Mouse (Mus musculus) limb, embryonic 13.5 days (tissue): ENCODE data around the gene Phc3. TPM values are rescaled to one million over a fixed set of nuclear protein-coding genes. Genes with fewer than 3 reads are reported as not detected.
A peak's percentile ranks its signal among the peaks of the same experiment; 100 is the strongest.

ENCODE experiments used
- ATAC-seq: fragments of 200-750 bp; cut with Nextera tagmentation; 2 replicates; pipeline ENCODE4 v1.8.0; 2017; ENCODE audit warnings: low read depth, moderate number of reproducible peaks, moderate TSS enrichment; ENCODE audit not compliant: low FRiP score
- H3K27ac ChIP-seq: fragments of 300-500 bp; sonication (generic); 2 replicates; pipeline ENCODE4 v1.5.1; 2015; ENCODE audit warnings: inconsistent platforms, mild to moderate bottlenecking, moderate library complexity
- H3K27me3 ChIP-seq: fragments of 300-500 bp; sonication (generic); 2 replicates; pipeline ENCODE4 v1.6.1; 2015; ENCODE audit warnings: mild to moderate bottlenecking, inconsistent platforms
- H3K36me3 ChIP-seq: fragments of 300-500 bp; sonication (generic); 2 replicates; pipeline ENCODE4 v1.6.1; 2015; ENCODE audit warnings: inconsistent platforms, mild to moderate bottlenecking, moderate library complexity
- H3K4me1 ChIP-seq: fragments of 300-500 bp; sonication (generic); 2 replicates; pipeline ENCODE4 v1.6.1; 2015; ENCODE audit warnings: inconsistent platforms
- H3K4me2 ChIP-seq: fragments of 300-500 bp; sonication (generic); replicated peaks from 2 replicates; pipeline ENCODE4 v1.6.1; 2015; ENCODE audit warnings: inconsistent platforms, mild to moderate bottlenecking, moderate library complexity
- H3K4me3 ChIP-seq: fragments of 300-500 bp; sonication (generic); 2 replicates; pipeline ENCODE4 v1.5.1; 2015; ENCODE audit warnings: moderate library complexity, mild to moderate bottlenecking, inconsistent platforms
- H3K9ac ChIP-seq: fragments of 300-500 bp; sonication (generic); 2 replicates; pipeline ENCODE4 v1.6.1; 2015; ENCODE audit warnings: mild to moderate bottlenecking, inconsistent platforms
- H3K9me3 ChIP-seq: fragments of 300-500 bp; sonication (generic); 2 replicates; pipeline ENCODE4 v1.6.1; 2016; ENCODE audit warnings: inconsistent platforms
- WGBS: fragments of 180-500 bp; shearing (Covaris S2); methylation state at CpG from one replicate; pipeline ENCODE4 v1.1.7; 2015; 5-methylcytosine and 5-hydroxymethylcytosine counted together
- polyA plus RNA-seq: library from polyadenylated mRNA; unstranded; fragments of >200 nt; fragmentation: Nextera tagmentation; extraction: Ambion mirVana; gene quantifications from 2 replicates; pipeline ENCODE4 v1.2.1, GENCODE M21; 2015

Phc3 gene
- polyA plus RNA-seq, 1 experiment from 2014 or later: 7.9 TPM

DNA sequence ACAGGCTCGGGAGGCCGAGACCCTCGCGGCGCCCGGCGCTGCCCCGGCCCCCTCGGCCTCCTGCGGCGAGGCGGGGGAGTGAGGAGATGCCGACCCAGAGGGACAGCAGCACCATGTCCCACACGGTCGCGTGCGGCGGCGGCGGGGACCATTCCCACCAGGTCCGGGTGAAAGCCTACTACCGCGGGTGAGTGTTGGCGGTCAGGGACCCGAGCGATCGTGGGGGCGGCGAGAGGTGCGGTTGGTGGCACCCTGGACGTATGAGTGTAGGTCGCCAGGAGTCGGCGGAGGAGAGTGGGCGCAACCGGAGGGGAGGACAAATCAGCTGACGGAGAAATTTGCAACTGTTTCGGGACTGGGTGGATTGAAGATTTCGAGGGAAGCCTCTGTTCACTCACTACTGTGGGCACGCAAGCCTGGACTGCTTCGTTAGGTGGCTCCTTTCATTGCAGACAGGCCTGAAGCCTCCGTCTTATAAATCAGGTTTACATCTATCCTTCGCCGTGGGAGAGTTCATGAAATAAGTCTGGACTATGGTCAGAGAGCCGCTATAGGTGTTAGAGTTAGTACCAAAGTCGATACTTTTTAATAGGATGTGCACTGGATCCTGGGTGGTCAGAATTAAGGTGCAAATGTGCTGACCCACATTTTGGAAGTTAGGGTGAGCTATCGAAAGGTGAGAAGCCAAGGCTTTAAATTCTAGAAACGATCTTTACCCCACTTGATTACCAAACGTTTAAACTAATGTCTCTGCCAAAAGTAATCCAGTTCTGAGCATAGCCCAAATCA, 26.9 kb upstream of the Phc3 start:
- Histone ChIP-seq H3K4me3 (peak overlapping the region; percentile 85), H3K36me3 (no peaks in the 10 kb centered on the region), H3K4me2 (peak overlapping the region; percentile 74), H3K9me3 (no peaks in the 10 kb centered on the region), H3K27me3 (no peaks in the 10 kb centered on the region), H3K9ac (peak overlapping the region; percentile 92), H3K4me1 (peaks cover 41% of the 10 kb centered on the region), H3K27ac (peak overlapping the region; percentile 69)
- ATAC-seq: peak; percentile 25
- under 1% methylated on average over 49 of the region's 49 CpGs for WGBS

DNA sequence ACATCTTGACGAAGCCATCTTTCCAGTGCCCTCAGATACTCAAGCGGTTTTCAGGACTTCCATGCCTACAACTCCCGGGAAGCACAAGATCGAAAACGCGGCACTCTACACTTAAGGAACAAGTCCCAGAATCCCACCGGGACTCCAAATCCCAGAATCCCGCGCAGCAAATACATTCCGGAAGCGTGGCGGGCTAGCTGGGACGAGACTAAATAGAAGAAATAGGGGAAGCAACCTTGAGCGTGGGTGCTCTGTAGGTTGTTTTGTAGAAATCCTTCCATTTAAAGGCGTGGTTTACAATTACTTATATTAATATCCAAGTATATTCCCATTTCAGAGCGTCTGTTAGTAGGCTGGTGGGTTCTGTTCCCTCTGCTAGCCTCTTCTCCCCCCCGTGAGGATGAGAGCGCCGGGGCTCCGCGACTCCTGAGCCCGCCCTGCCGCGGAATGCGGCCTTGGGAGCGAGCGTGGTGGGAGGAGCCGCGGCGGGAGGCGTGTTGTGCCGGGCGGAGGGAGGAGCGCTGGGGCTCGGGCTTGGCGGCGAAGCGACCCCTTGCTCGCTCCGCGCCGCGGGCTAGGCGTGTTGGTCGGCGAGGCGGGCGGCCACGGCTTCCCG, 26.2 kb upstream of the Phc3 start, which contains the start of gene Prkci:
Prkci (plus strand) TSS at position 465 of the 616 bp plus-strand sequence.
- peak within 1 kb of the TSS; percentile 74 for H3K4me2 ChIP-seq
- no peaks in the 10 kb centered on the region for H3K36me3 ChIP-seq
- H3K9me3 ChIP-seq: no peaks in the 10 kb centered on the region
- H3K9ac ChIP-seq: peak within 1 kb of the TSS; percentile 92
- peaks cover 40% of the 10 kb centered on the region for H3K4me1 ChIP-seq
- H3K4me3 ChIP-seq: peak within 1 kb of the TSS; percentile 85
- under 1% methylated on average over 43 of the region's 50 CpGs for WGBS
- ATAC-seq: peak; percentile 97
- peak within 1 kb of the TSS; percentile 69 for H3K27ac ChIP-seq
- no peaks in the 10 kb centered on the region for H3K27me3 ChIP-seq

DNA sequence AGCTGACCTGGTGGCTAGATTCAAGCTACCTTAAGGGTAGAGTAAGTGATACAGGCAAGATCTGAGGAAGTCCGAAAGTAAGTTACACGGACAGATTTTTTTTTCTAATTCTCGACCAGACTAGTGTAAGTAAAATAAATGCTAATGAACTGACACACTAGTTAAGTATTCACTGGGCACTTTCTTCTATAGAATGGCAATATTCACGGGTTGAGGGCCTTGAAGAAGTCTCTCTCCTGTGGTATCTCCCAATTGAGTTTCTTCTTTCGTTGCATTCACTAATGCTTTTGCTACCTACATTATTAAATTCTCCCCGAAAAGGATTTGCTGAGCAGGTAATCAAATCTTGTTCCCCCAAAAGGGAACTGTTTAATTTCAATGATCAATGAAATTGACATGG, 25.6 kb upstream of the Phc3 start:
- Histone ChIP-seq H3K27ac (no peak overlapping the region; the same call in 1 of the 2 replicates), H3K9me3 (no peaks in the 10 kb centered on the region), H3K36me3 (no peaks in the 10 kb centered on the region), H3K27me3 (no peaks in the 10 kb centered on the region), H3K4me2 (peak overlapping the region; percentile 74), H3K4me1 (peaks cover 35% of the 10 kb centered on the region), H3K4me3 (peak overlapping the region; percentile 85), H3K9ac (peak overlapping the region; percentile 92; the same call in 1 of the 2 replicates)
- ATAC-seq: no peak
- WGBS: 23% methylated on average over 6 of the region's 6 CpGs

DNA sequence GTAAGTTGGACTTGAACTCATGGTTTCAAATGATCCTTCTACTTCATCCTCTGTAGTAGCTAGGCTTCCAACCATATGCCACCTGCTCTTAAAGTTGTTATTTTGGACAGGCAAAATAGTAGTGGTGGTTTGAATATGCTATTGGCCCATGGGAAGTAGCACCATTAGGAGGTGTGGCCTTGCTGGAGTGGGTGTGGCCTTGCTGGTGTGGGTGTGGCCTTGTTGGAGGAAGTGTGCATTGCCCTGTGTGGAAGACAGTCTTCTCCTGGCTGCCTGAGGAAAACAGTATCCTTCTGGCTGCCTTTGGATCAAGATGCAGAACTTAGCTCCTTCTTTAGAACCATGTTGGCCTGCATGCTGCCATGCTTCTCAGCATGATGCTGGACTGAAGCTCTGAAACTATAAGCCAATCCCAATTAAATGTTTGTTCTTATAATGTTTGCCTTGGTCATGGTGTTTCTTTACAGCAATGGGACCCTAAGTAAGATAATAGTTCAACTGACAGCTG, 23.9 kb upstream of the Phc3 start:
- Histone ChIP-seq H3K4me2 (no peak overlapping the region), H3K4me3 (no peak overlapping the region), H3K36me3 (no peaks in the 10 kb centered on the region), H3K9ac (no peak overlapping the region), H3K27me3 (no peaks in the 10 kb centered on the region), H3K27ac (no peak overlapping the region), H3K4me1 (peaks cover 21% of the 10 kb centered on the region), H3K9me3 (no peaks in the 10 kb centered on the region)
- ATAC-seq: no peak

DNA sequence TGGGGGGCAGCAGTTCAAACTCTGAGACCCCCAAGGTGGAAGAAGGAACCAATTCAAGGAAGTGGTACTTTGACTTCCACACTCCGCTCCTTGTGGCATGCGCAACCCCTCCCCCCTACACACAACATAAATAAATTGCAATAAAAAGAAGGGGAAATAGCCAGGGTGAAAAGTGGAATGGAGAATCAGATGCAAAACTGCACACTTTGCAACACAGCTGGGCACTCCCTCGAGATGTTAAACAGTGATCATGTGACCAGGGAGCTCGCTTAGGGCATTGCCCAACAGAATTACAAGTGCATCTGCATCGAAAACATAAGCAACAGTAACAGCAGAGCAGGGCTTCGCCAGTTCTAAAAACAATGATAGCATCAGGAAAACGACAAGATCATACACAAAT, 22.9 kb upstream of the Phc3 start:
- Histone ChIP-seq H3K4me3 (no peak overlapping the region), H3K27me3 (no peaks in the 10 kb centered on the region), H3K9me3 (no peaks in the 10 kb centered on the region), H3K27ac (no peak overlapping the region), H3K4me1 (peaks cover 14% of the 10 kb centered on the region), H3K9ac (no peak overlapping the region), H3K4me2 (no peak overlapping the region), H3K36me3 (no peaks in the 10 kb centered on the region)
- ATAC-seq: no peak
- 75% methylated on average over 7 of the region's 7 CpGs for WGBS

DNA sequence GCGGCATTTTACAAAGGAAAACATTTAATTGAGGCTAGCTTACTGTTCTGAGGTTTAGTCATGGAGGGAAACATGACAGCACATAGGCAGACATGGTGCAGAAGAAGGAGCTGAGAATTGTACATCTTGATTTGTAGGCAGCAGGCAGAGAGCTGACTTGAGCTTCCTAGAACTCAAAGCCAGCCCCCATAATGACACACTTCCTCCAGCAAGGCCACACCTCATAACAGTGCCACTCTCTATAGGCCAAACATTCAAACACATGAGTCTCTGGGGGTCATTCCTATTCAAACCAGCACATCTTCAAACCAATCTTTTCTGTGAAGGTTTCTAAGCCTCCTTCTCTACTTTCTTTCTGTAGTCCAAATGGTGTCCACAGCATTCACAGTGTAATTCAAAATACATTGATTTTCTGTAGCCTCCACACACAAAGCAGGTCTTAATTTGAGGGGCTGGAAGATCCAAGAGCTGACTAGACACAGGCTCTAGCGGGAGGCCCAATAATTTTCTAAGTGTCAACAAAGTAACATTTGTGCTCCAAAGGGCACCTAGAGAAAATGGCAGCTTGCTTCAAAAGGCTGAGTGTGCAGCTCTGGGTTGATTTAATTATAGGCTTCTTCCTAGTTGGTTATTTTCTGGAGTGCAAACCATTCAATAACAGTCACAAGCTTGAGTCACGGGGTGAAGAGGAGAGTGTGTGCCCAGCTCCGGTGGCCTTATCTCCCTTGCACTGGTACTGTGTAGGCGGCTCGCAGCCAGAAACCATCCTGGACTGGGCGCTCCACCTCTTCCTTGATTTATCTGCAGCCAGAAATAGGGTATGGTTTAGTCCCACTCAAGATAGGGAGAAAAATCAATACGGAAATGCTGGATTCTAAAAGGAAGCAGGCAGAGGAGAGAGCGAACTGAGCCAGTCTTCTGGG, 18.4 kb upstream of the Phc3 start:
- H3K27ac ChIP-seq: no peak overlapping the region
- H3K4me2 ChIP-seq: no peak overlapping the region
- peaks cover 10% of the 10 kb centered on the region for H3K4me1 ChIP-seq
- H3K9me3 ChIP-seq: no peaks in the 10 kb centered on the region
- 91% methylated on average over 9 of the region's 9 CpGs for WGBS
- no peak overlapping the region for H3K4me3 ChIP-seq
- H3K9ac ChIP-seq: no peak overlapping the region
- no peaks in the 10 kb centered on the region for H3K36me3 ChIP-seq
- ATAC-seq: no peak
- no peaks in the 10 kb centered on the region for H3K27me3 ChIP-seq

DNA sequence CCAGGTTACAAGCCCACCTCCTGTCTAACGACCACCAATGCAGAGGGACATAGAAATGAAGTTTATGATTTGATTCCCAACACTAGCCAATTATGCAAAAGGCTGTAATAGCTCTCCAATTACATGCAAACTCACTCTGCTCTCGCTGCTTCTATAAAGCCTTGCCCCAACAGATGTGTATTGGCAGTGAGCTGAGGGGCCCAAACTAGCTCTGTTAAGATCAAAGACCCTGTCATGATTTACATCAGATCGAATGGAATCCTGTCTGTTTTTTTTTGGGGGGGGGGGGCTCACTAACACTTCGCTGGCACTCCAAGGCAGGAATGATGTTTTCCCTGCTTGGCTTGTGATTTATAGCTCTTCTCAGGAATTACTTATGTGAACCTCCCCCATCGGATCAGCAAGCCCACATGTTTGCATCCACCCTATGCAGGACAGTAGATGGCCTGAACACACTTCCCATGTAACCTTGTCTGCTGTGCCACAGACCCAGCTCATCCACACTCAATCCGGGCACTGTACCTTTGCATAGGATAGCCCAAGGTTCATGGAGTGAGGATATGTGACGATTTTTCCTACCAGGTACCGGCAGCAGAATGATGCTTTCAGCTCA, 13.8 kb upstream of the Phc3 start:
- 32% methylated on average over 8 of the region's 8 CpGs for WGBS
- H3K4me2 ChIP-seq: no peak overlapping the region; the same call in 1 of the 2 replicates
- peak; percentile 59 for ATAC-seq

DNA sequence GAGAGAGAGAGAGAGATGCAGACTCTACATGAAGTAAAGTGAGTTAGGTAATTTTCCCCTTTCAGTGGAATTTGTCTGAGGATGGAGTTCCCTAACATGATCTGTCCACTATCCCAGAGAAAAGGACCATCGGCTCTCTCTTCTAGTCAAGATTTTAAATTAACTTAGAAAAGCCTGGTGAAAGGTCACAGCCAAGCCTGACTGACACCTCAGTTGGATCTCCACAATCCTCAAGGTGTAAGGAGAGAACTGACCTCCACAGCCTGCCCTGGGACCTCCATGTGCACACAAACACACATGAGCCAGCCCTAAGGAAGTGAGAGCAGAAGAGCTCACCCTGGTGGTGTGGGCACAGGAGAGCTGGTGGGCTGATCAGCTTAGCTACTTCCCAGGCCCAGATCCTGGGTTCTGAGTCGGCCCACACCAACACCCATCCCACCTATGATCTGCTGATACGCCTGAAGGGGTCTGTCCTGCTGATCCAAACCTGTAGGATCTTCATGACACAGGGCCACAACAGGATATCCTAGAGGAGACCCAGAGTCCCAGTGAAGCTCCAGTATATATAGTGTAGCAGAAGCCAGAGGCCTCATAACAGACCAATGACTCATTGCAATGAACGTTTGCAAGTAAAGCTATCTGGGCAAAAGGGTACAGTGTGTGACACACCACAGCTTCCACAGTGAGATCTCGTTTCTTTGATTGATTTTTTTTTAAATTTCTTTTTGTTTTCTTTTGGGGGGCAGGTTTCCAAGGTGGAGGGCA, 12.6 kb upstream of the Phc3 start:
- H3K27ac ChIP-seq: no peak overlapping the region
- H3K36me3 ChIP-seq: no peaks in the 10 kb centered on the region
- H3K9me3 ChIP-seq: no peaks in the 10 kb centered on the region
- no peaks in the 10 kb centered on the region for H3K27me3 ChIP-seq
- no peak overlapping the region for H3K4me2 ChIP-seq
- WGBS: 69% methylated on average over 5 of the region's 5 CpGs
- no peak overlapping the region for H3K4me3 ChIP-seq
- no peak overlapping the region for H3K9ac ChIP-seq
- ATAC-seq: no peak
- peaks cover 15% of the 10 kb centered on the region for H3K4me1 ChIP-seq

More for the DNA sequence above, 13.8 kb upstream of the Phc3 start:
- H3K9ac ChIP-seq: peak overlapping the region; percentile 13; the same call in 1 of the 2 replicates
- H3K9me3 ChIP-seq: no peaks in the 10 kb centered on the region
- H3K27me3 ChIP-seq: no peaks in the 10 kb centered on the region
- H3K36me3 ChIP-seq: no peaks in the 10 kb centered on the region
- H3K4me3 ChIP-seq: no peak overlapping the region
- H3K4me1 ChIP-seq: peaks cover 11% of the 10 kb centered on the region
- H3K27ac ChIP-seq: no peak overlapping the region

DNA sequence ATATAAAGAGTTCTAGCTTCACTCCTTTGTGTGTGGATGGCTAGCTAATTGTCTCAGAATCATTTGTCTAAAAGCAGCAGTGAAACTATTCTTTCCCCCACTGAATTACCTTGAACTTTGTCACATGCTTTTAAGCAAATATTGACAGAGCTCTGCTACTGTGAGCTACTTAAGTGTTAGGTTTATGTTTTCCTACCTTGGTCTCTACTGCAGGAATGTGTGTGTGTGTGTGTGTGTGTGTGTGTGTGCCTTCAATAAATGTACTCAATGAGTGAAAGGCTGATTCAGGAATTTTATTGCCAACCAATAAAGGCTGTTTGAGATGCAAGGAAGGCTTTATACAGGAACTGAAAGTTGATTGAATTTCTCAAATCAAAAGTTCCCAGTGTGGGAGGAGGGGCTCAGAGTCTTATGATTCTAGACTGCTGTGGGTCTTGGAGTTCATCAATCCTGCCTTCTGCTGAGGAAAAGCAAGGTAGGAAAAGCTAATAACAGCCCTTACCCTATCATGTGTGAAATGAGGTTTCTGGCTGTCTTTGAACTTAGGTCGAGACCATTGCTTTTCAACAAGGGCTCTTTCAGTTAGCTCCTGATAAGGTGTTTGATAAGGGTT, 7.9 kb upstream of the Phc3 start:
- no peaks in the 10 kb centered on the region for H3K36me3 ChIP-seq
- no peak overlapping the region for H3K4me3 ChIP-seq
- H3K27me3 ChIP-seq: no peaks in the 10 kb centered on the region
- WGBS: 40% methylated on average over 1 of the region's 1 CpGs
- H3K4me1 ChIP-seq: 0 out of 2 replicates have a peak, but pooled peaks cover 4% of the 10 kb centered on the region
- no peaks in the 10 kb centered on the region for H3K9me3 ChIP-seq
- ATAC-seq: no peak
- no peak overlapping the region for H3K27ac ChIP-seq
- H3K4me2 ChIP-seq: no peak overlapping the region
- H3K9ac ChIP-seq: no peak overlapping the region

DNA sequence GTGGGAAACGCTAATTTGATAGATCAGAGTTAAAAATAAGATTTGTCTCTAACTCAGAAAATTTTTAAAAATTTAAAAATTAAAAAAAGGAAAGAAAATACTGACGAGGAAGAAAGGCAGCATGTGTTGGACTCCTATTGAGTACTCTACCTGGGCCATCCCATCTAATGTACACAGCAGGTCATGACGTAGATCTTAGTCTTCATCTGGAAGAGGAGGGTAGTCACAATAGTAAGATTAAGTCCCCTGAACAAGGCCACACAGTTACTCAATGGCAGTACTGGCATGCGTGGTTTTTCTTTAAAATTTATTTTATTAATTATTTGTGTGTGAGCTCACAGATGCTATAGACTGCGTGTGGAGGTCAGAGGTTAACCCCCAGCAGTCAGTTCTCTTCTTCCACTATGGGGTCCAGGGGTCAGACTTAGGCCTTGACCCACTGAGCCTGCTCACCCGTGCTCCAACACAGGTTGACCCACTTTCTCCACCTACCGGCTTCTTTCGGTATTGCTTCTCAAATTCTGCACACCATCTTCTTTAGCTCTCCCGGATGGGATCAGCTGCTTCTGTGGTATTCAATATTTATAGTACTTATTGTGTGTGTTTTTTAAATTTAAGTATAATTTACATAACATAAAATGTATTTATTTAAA, 6.0 kb upstream of the Phc3 start:
- no peaks in the 10 kb centered on the region for H3K9me3 ChIP-seq
- H3K4me2 ChIP-seq: no peak overlapping the region
- H3K4me3 ChIP-seq: no peak overlapping the region
- ATAC-seq: peak; percentile 43; the same call in 1 of the 2 replicates
- no peaks in the 10 kb centered on the region for H3K27me3 ChIP-seq
- H3K27ac ChIP-seq: no peak overlapping the region
- 0 out of 2 replicates have a peak, but pooled peaks cover 4% of the 10 kb centered on the region for H3K4me1 ChIP-seq
- no peaks in the 10 kb centered on the region for H3K36me3 ChIP-seq
- H3K9ac ChIP-seq: no peak overlapping the region
- 46% methylated on average over 9 of the region's 9 CpGs for WGBS
